Mouse (Mus musculus) kidney, adult 2 months (tissue): ENCODE results near the gene Chrnd.

Experiments used
- CTCF ChIP-seq: fragments of 200-500 bp; conservative IDR thresholded peaks from 2 replicates; pipeline ENCODE4 v1.5.1; 2011; ENCODE audit warnings: low read depth, mild to moderate bottlenecking, control low read depth, low read length, moderate library complexity, mixed read lengths; ENCODE audit not compliant: insufficient read depth, insufficient read length
- POLR2A ChIP-seq: fragments of 200-500 bp; IDR thresholded peaks from one replicate; pipeline ENCODE4 v1.6.1; 2011; ENCODE audit warnings: low read depth, low read length, control low read depth

GRCm38 (mm10) chr1:87198119-87199065, 8.0 kb downstream of the Chrnd start:
- TF ChIP-seq CTCF (no peak), POLR2A (no peak)
